Mouse (Mus musculus) erythroblast, embryonic 14.5 days (primary cell): Measurements from ENCODE around the gene Cfap61. TPM values are rescaled to one million over a fixed set of nuclear protein-coding genes. Genes with fewer than 3 reads are reported as not detected.
"Not testable (repeated sequence)": the region's sequence is repeated elsewhere in the genome, so short reads cannot be mapped to it uniquely, and the experiment has no call there.

Experiments
- H3K27me3 ChIP-seq: 2 replicates; pipeline ENCODE4 v1.6.1; 2012; ENCODE audit warnings: inconsistent platforms; ENCODE audit not compliant: control insufficient read depth
- H3K36me3 ChIP-seq: 2 replicates; pipeline ENCODE4 v1.6.1; 2012; ENCODE audit warnings: mild to moderate bottlenecking, inconsistent platforms; ENCODE audit not compliant: control insufficient read depth
- H3K4me1 ChIP-seq: 2 replicates; pipeline ENCODE4 v1.6.1; 2012; ENCODE audit warnings: inconsistent platforms; ENCODE audit not compliant: control insufficient read depth
- H3K4me3 ChIP-seq: replicated peaks from 2 replicates; pipeline ENCODE3; 2012; ENCODE audit warnings: moderate library complexity, mild to moderate bottlenecking, inconsistent platforms
- H3K9me3 ChIP-seq: 2 replicates; pipeline ENCODE4 v1.6.1; 2012; ENCODE audit warnings: low read length, inconsistent platforms, mixed read lengths; ENCODE audit not compliant: control insufficient read depth
- GATA1 ChIP-seq: IDR thresholded peaks from 2 replicates; pipeline ENCODE4 v1.6.1; 2012; ENCODE audit warnings: low read length, inconsistent platforms, mixed read lengths
- TAL1 ChIP-seq: IDR thresholded peaks from 3 replicates; pipeline ENCODE4 v1.6.1; 2012; ENCODE audit warnings: low read length, inconsistent platforms, mixed read lengths
- polyA plus RNA-seq: library from polyadenylated mRNA; stranded (reverse); fragments of >175 nt; gene quantifications from 2 replicates; pipeline ENCODE4 v1.2.3, GENCODE M21; 2012

Gene Cfap61
- polyA plus RNA-seq, 1 experiment = not detected

DNA sequence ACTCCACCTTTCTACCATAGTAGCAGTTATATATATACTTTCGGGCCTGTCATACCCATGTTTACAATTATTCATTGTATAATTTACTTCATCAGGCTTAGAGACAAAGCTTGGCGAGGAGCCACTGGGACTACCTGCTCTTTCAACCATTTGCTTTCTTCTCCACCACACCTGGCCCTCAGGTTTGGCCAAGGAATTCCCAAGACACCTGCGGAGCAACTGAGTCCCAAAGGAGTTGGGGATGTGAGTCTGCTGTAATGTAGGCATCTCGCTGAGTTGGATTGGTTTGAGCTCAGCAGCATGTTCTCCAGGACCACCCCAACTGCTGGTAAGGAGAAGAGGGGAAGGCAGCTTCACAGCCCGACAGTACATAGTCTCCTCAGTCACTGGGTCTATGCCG, 32.7 kb upstream of the Cfap61 start, which contains the start of gene Naa20:
Gene Naa20, plus strand, starts transcription at position 239 of the 400 bp plus-strand sequence.
- TF ChIP-seq TAL1 (no peak), GATA1 (no peak)

GRCm38 (mm10) chr2:145903061-145903901, 31.3 kb upstream of the Cfap61 start:
- TF ChIP-seq GATA1 (no peak), TAL1 (no peak)
- Histone ChIP-seq H3K4me1 (peaks cover 17% of the 10 kb centered on the region), H3K4me3 (peak overlapping the region; percentile 95), H3K27me3 (no peaks in the 10 kb centered on the region), H3K9me3 (no peaks in the 10 kb centered on the region), H3K36me3 (peaks cover 18% of the 10 kb centered on the region)

More for the DNA sequence above, 32.7 kb upstream of the Cfap61 start, which contains the start of gene Naa20:
- no peaks in the 10 kb centered on the region for H3K9me3 ChIP-seq
- peaks cover 7% of the 10 kb centered on the region for H3K36me3 ChIP-seq
- H3K27me3 ChIP-seq = no peaks in the 10 kb centered on the region
- peaks cover 17% of the 10 kb centered on the region for H3K4me1 ChIP-seq
- peak within 1 kb of the TSS; percentile 95 for H3K4me3 ChIP-seq

DNA sequence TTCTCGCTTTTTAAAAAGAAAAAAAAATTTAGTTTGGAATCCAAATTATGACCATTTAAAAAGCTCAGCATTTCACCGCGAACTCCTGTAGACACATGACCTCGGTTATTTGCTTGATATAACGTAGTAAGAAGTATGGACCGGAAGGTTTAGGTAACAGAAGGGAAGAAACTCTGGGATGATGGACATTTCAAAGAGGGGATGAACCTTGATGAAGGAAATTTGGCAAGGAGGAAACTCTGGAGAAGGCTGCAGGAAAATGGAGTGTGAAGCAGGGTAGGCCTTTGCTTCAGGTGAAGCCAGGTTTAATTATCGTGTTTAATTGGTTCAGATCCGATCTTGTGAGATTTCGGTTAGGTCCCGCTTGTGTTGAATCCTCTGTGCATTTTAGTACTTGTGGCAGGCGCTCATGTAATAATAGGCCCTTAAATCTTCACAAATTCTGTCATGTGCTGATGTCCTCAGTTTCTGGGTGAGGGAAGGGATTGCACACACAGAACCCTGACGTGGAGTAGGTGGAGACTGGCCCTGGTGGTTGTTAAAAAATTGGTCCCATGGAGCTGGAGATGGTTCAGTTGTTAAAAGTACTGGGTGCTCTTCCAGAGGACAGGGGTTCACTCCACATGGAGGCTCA, 30.5 kb upstream of the Cfap61 start:
- peak overlapping the region; percentile 95 for H3K4me3 ChIP-seq
- TF ChIP-seq TAL1 (no peak), GATA1 (no peak)

DNA sequence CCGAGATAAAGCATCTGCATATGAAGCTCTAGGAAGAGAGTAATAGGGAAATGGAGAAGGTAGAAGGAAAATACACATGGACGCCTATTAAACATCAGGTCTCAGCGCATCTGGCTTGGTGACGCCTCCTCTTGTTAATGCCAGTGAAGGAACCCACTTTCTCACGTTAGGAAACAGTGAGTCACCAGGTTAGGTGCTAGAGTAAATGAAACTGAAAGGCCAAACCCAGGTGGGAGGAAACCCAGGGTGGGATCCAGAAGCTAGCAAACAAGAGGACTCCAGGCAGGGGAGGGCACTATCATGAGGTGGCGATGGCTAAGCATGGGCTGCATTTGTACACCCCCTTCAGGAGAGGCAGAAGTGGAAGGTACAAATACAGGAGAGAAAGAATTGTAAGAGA, 29.4 kb upstream of the Cfap61 start:
- TF ChIP-seq TAL1 = no peak
- TF ChIP-seq GATA1 = no peak
- H3K27me3 ChIP-seq = no peaks in the 10 kb centered on the region
- H3K9me3 ChIP-seq = no peaks in the 10 kb centered on the region
- peaks cover 33% of the 10 kb centered on the region for H3K36me3 ChIP-seq
- H3K4me1 ChIP-seq = peaks cover 17% of the 10 kb centered on the region
- H3K4me3 ChIP-seq = no peak overlapping the region

More for the DNA sequence above, 30.5 kb upstream of the Cfap61 start:
- Histone ChIP-seq H3K27me3 (no peaks in the 10 kb centered on the region), H3K36me3 (peaks cover 24% of the 10 kb centered on the region), H3K9me3 (no peaks in the 10 kb centered on the region), H3K4me1 (peaks cover 17% of the 10 kb centered on the region)

DNA sequence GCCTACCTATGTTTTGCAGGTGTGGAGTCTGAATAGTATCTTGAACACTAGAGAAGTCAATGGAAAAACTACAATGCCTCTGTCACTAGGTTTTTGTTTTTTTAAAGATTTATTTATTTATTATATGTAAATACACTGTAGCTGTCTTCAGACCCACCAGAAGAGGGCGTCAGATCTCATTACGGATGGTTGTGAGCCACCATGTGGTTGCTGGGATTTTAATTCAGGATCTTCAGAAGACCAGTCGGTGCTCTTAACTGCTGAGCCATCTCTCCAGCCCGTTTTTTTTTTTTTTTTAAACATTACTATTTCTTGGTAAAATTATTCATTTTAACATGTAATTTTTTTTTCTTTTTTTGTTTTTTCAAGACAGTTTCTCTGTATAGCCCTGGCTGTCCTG, 28.7 kb upstream of the Cfap61 start:
- Histone ChIP-seq H3K36me3 (peaks cover 40% of the 10 kb centered on the region), H3K4me1 (peaks cover 17% of the 10 kb centered on the region)
- not testable (repeated sequence) for H3K9me3 ChIP-seq, H3K4me3 ChIP-seq, H3K27me3 ChIP-seq

- no peaks in the 10 kb centered on the region for H3K4me1 ChIP-seq
- H3K9me3 ChIP-seq = no peaks in the 10 kb centered on the region
- H3K27me3 ChIP-seq = no peaks in the 10 kb centered on the region
- H3K4me3 ChIP-seq = no peak overlapping the region
- TF ChIP-seq TAL1 (no peak), GATA1 (no peak)
- peaks cover 94% of the 10 kb centered on the region for H3K36me3 ChIP-seq
Measured at GRCm38 (mm10) chr2:145920941-145921650, 13.5 kb upstream of the Cfap61 start.

DNA sequence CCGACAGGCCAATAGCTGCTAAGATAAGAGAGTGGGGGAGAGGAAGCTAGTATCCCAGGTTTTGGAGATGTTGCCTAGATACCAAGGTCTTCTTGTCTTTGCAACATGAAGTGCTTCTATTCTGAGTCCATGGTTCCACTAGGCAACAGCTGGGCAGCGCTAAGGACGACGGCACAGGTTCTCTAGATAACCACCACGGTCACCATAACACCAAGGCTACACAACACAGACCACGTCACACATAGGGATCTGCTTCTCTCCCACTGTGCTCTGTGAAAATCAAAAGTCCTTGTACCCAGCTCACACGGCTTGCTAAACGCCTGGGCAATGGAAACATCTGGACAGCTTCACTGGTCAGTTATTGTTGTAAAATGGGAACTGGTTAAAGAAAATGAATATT, 2.4 kb downstream of the Cfap61 start:
- H3K36me3 ChIP-seq = peaks cover 8% of the 10 kb centered on the region
- no peak for TF ChIP-seq TAL1
- no peak for TF ChIP-seq GATA1
- H3K4me1 ChIP-seq = peaks cover 16% of the 10 kb centered on the region
- H3K9me3 ChIP-seq = no peaks in the 10 kb centered on the region
- H3K27me3 ChIP-seq = no peaks in the 10 kb centered on the region; the same call in none of the 2 replicates
- no peak overlapping the region for H3K4me3 ChIP-seq

GRCm38 (mm10) chr2:145941403-145941802, 6.8 kb downstream of the Cfap61 start:
- H3K4me1 ChIP-seq = no peaks in the 10 kb centered on the region
- H3K4me3 ChIP-seq = no peak overlapping the region
- H3K36me3 ChIP-seq = no peaks in the 10 kb centered on the region
- no peaks in the 10 kb centered on the region for H3K9me3 ChIP-seq
- no peak for TF ChIP-seq GATA1
- no peak for TF ChIP-seq TAL1
- no peaks in the 10 kb centered on the region; the same call in none of the 2 replicates for H3K27me3 ChIP-seq

DNA sequence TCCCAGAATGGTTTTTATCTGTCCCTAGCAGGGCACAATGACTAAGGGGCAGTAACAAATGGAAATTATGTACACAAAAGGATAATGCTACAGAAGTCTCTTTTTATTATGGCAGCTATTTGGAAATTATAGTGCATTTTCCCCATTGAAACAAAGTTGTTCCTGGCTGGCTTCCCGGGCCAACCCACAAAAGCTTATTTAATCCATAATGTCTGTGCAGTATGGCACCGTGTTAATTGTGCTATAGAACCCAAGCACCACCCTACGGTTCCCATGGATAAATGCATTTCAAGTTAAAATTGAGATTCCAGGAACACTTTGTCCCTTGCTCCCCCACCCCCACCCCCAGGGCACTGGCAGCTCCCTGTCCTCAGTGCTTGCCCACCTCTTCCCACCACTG, 9.7 kb downstream of the Cfap61 start:
- H3K9me3 ChIP-seq = no peaks in the 10 kb centered on the region
- H3K4me3 ChIP-seq = no peak overlapping the region
- TF ChIP-seq GATA1 = no peak
- no peak for TF ChIP-seq TAL1
- H3K27me3 ChIP-seq = no peaks in the 10 kb centered on the region; the same call in 1 of the 2 replicates
- H3K36me3 ChIP-seq = no peaks in the 10 kb centered on the region
- H3K4me1 ChIP-seq = no peaks in the 10 kb centered on the region
